Mouse (Mus musculus): ENCODE results near the gene Gramd4.

DNA sequence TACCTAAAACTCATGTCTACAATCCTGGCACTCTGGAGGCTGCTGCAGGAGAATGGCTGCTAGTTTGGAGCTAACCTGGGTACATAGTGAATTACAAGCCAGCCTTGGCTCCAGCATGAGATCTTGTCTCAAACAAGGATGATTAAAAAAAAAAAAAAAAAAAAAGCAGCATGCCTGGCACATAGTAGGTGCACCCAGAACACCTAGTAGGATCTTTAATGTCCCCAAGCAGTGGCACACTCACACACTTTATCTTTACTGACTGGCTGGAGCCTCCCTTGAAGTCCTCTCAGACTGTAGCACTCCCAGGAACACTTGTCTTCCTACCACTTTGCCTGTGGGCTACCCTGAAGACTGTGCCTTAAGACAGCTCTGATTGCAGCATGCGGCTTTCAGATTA is 22.9 kb downstream of the Gramd4 start:
- TF ChIP-seq ZNF384 (IDR thresholded peaks at IDR 0.05; ENCODE audit: low read depth, low read length) (no peak), MAFK (IDR thresholded peaks at IDR 0.05; ENCODE audit: insufficient read depth, low read depth, low read length) (no peak), ZC3H11A (IDR thresholded peaks at IDR 0.05; ENCODE audit: borderline replicate concordance, low read depth, low read length) (no peak), CHD2 (IDR thresholded peaks at IDR 0.05; ENCODE audit: low read depth, low read length) (no peak), HCFC1 (IDR thresholded peaks at IDR 0.05; ENCODE audit: borderline replicate concordance, insufficient read depth, low read length) (no peak)

All from ES-E14 (cell line).